Mouse (Mus musculus) midbrain, embryonic 15.5 days (tissue): ENCODE results near the gene Cnmd. TPM values are rescaled to one million over a fixed set of nuclear protein-coding genes. Genes with fewer than 3 reads are reported as not detected.

Source experiments
- ATAC-seq: fragments of 200-750 bp; cut with Nextera tagmentation; replicated peaks from 2 replicates; pipeline ENCODE4 v1.8.0; 2017; ENCODE audit warnings: moderate TSS enrichment
- H3K27ac ChIP-seq: fragments of 300-500 bp; sonication (generic); 2 replicates; pipeline ENCODE4 v1.5.1; 2015; ENCODE audit warnings: mild to moderate bottlenecking, inconsistent platforms
- H3K27me3 ChIP-seq: fragments of 300-500 bp; sonication (generic); replicated peaks from 2 replicates; pipeline ENCODE4 v1.6.1; 2015; ENCODE audit warnings: inconsistent platforms
- H3K36me3 ChIP-seq: fragments of 300-500 bp; sonication (generic); replicated peaks from 2 replicates; pipeline ENCODE4 v1.6.1; 2015; ENCODE audit warnings: inconsistent platforms
- H3K4me1 ChIP-seq: fragments of 300-500 bp; sonication (generic); 2 replicates; pipeline ENCODE4 v1.6.1; 2015; ENCODE audit warnings: inconsistent platforms
- H3K4me2 ChIP-seq: fragments of 300-500 bp; sonication (generic); 2 replicates; pipeline ENCODE4 v1.6.1; 2015; ENCODE audit warnings: inconsistent platforms, mild to moderate bottlenecking, moderate library complexity
- H3K4me3 ChIP-seq: fragments of 300-500 bp; sonication (generic); 2 replicates; pipeline ENCODE4 v1.5.1; 2015; ENCODE audit warnings: mild to moderate bottlenecking, inconsistent platforms
- H3K9ac ChIP-seq: fragments of 300-500 bp; sonication (generic); 2 replicates; pipeline ENCODE4 v1.6.1; 2015; ENCODE audit warnings: mild to moderate bottlenecking, inconsistent platforms
- H3K9me3 ChIP-seq: fragments of 300-500 bp; sonication (generic); 2 replicates; pipeline ENCODE4 v1.6.1; 2016; ENCODE audit warnings: inconsistent platforms
- WGBS: fragments of 180-500 bp; shearing (Covaris S2); methylation state at CpG from one replicate; pipeline ENCODE4 v1.1.7; 2015; ENCODE audit warnings: mixed read lengths; 5-methylcytosine and 5-hydroxymethylcytosine counted together
- polyA plus RNA-seq: library from polyadenylated mRNA; unstranded; fragments of >200 nt; fragmentation: Nextera tagmentation; extraction: Ambion mirVana; gene quantifications from 2 replicates; pipeline ENCODE4 v1.2.1, GENCODE M21; 2015

The Cnmd gene
- polyA plus RNA-seq, 1 experiment from 2014 or later: 1.9 TPM

DNA sequence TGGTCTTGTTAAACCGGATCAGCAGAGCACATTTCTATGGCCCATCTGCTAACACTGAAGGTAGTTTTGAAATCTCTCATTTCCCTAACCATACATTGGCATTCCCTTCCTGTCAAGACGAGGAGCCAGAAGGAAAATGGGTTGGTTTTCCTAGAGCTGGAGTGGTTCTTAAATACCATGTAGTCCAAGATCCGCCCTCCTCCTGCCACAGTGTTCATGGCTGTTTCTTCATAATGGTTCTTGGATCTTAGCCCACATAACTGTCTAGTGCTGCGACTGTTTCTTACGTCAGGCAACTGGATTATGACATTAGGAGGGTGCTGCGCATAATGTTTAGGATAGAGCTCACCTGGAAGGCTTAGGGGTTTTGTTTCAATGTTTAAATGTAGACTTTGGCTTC is 29.6 kb downstream of the Cnmd start:
- Histone ChIP-seq H3K4me1 (no peaks in the 10 kb centered on the region), H3K4me3 (no peak overlapping the region), H3K36me3 (peaks cover 7% of the 10 kb centered on the region; the same call in 1 of the 2 replicates), H3K9me3 (no peaks in the 10 kb centered on the region), H3K27me3 (no peaks in the 10 kb centered on the region), H3K27ac (no peak overlapping the region), H3K9ac (no peak overlapping the region), H3K4me2 (no peak overlapping the region)
- 94% methylated on average over 6 of the region's 6 CpGs for whole genome bisulfite sequencing
- ATAC-seq: no peak

DNA sequence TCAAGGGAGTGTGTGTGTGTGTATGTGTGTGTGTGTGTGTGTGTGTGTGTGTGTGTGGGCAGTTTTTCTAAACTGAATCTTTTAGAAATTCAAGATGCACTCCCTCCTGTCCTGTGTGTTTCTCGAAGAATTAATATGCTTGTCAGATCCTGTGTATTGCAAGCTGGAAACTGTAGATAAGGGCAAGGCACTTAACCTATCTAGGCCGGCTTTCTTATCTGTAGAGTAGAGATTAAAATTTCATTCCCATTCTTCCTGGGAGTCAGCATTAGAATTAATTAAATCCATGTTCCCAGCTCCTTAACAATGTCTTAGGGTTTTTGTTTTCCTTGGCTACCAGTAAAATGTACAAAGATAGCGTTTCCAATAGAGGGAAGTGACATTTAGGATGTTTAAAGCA is 40.8 kb downstream of the Cnmd start:
- H3K27me3 ChIP-seq: no peaks in the 10 kb centered on the region
- H3K9ac ChIP-seq: no peak overlapping the region
- H3K4me1 ChIP-seq: no peaks in the 10 kb centered on the region
- ATAC-seq: no peak
- no peak overlapping the region for H3K27ac ChIP-seq
- peaks cover 17% of the 10 kb centered on the region for H3K36me3 ChIP-seq
- H3K4me3 ChIP-seq: no peak overlapping the region
- WGBS: 62% methylated on average over 3 of the region's 3 CpGs
- no peak overlapping the region for H3K4me2 ChIP-seq
- no peaks in the 10 kb centered on the region for H3K9me3 ChIP-seq

DNA sequence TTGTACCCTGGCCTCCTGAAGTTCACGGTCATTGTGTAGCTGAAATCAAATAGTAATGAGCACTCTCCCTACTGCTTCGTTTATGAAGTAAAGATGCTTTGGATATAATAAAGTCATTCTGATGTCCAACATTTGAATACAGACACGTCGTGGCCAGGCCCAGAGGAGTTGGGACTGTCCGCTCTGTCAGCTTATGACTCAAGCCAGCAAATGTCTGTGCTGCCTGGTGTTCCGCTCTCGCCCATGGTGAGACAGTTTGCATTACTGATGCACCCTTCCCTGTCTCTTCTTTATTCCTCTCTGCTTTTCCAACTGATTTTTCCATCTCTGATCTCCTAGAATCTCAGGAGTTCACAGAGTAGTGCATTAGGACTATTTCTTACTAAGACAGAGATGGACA is 42.2 kb downstream of the Cnmd start:
- Histone ChIP-seq H3K36me3 (peaks cover 12% of the 10 kb centered on the region), H3K4me3 (no peak overlapping the region), H3K9ac (no peak overlapping the region), H3K27me3 (no peaks in the 10 kb centered on the region), H3K27ac (no peak overlapping the region), H3K4me2 (no peak overlapping the region), H3K9me3 (no peaks in the 10 kb centered on the region), H3K4me1 (no peaks in the 10 kb centered on the region)
- 91% methylated on average over 7 of the region's 7 CpGs for WGBS
- ATAC-seq: no peak

DNA sequence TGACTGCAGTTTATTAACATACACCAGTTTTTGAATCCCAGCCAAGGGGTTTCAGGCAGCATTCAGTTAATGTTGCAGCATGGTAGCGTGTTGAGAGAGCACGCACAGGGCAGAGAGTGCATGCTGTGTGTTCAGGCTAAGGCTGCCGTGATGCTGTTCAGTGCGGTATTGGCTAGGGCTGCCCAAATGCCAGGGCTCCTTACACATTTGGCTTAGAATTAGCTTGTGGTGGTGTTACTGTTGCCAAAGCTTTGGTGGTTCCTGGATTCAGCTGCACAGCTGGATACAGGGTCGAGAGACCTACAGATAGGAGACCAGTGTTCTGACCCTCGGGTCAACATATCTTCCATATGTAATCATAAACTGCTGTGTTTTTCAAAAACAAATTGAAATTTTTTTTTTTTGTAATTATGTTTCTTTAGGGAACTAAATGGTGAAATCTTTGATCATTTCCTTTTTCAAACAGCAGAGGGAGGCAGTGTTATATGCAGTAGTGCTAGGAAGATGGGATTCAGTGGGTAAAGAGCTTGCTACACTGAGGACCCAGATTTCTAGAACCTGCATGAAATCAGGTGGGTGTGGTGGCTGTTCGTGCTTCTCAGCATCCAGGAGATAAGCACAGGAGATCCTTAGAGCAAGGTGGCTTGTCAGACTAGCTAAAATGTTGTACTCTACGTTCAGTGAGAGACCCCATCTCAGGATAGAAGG is 44.7 kb downstream of the Cnmd start:
- WGBS: 76% methylated on average over 8 of the region's 8 CpGs
- H3K4me3 ChIP-seq: no peak overlapping the region
- no peaks in the 10 kb centered on the region for H3K9me3 ChIP-seq
- H3K27me3 ChIP-seq: no peaks in the 10 kb centered on the region
- no peak overlapping the region for H3K27ac ChIP-seq
- peak; percentile 77 for ATAC-seq
- H3K4me1 ChIP-seq: no peaks in the 10 kb centered on the region
- H3K9ac ChIP-seq: no peak overlapping the region
- H3K4me2 ChIP-seq: no peak overlapping the region
- H3K36me3 ChIP-seq: peaks cover 22% of the 10 kb centered on the region; the same call in 1 of the 2 replicates

DNA sequence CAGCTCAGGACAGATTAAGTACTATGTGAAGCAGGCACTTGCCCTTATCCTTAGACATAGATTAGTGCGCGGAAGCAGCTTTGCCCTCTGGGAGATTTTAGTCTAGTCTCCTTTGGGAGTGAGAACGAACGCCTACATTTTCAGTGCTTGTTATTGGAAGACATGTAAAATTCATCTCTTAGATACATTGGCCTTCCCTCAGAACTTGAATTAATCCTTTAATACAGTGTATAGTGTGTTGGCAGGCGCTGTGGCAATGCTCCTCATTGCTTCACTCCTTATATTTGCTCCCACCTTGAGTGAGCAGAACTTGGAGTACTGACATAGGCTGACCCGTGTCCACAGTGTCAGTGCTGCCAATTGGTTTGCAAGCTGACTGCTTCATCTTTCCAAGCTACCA is 53.7 kb downstream of the Cnmd start:
- Histone ChIP-seq H3K27me3 (no peaks in the 10 kb centered on the region), H3K9me3 (no peaks in the 10 kb centered on the region), H3K4me3 (no peak overlapping the region), H3K4me2 (no peak overlapping the region), H3K4me1 (no peaks in the 10 kb centered on the region), H3K9ac (no peak overlapping the region), H3K27ac (no peak overlapping the region), H3K36me3 (peaks cover 39% of the 10 kb centered on the region)
- ATAC-seq: no peak
- 87% methylated on average over 6 of the region's 6 CpGs for WGBS

DNA sequence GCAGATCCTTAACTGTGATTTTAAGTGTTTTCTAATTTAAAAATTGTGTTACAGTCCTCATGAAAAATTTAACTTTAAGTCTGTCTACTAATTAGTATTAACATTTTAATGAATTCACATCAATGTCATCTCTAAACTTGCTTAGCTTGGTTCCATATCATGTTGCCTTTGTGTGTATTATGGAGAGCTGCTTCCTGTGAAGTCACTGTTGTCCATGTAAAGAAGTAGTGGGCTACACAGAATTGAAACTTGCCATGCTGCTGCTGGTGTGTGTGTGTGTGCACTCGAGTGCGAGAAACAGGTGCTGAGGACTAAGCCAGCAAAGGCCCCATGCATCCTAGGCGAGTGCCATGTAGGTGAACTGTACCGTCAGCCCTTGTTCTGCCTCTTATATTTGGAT is 54.6 kb downstream of the Cnmd start:
- no peak overlapping the region for H3K4me2 ChIP-seq
- 97% methylated on average over 4 of the region's 4 CpGs for WGBS
- no peak for ATAC-seq

DNA sequence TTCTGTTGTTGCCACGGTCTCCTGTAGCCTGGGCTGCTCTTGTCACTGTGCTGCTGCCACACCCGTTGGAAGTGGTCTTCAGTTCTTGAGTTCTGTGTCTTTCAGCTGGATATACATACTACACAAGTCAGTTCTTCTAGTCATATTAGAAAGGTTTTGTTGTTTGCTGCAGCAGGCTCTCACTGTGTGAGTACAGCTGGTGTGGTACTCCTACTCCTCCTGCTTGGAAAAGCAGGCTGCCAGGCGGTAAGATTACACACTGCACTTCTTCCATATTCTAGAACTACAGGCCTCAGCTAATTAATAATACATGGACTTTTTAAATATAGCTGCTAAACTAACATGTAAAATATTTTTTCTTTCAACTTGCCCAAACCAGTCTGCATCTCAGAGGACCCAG is 55.1 kb downstream of the Cnmd start:
- Histone ChIP-seq H3K9ac (no peak overlapping the region), H3K4me2 (no peak overlapping the region), H3K4me3 (no peak overlapping the region), H3K27ac (no peak overlapping the region), H3K9me3 (no peaks in the 10 kb centered on the region), H3K27me3 (no peaks in the 10 kb centered on the region), H3K4me1 (no peaks in the 10 kb centered on the region), H3K36me3 (peaks cover 43% of the 10 kb centered on the region)
- no peak for ATAC-seq
- 96% methylated on average over 3 of the region's 3 CpGs for WGBS

More for the DNA sequence above, 54.6 kb downstream of the Cnmd start:
- Histone ChIP-seq H3K9me3 (no peaks in the 10 kb centered on the region), H3K9ac (no peak overlapping the region), H3K27ac (no peak overlapping the region), H3K4me3 (no peak overlapping the region), H3K36me3 (peaks cover 43% of the 10 kb centered on the region), H3K27me3 (no peaks in the 10 kb centered on the region), H3K4me1 (no peaks in the 10 kb centered on the region)

DNA sequence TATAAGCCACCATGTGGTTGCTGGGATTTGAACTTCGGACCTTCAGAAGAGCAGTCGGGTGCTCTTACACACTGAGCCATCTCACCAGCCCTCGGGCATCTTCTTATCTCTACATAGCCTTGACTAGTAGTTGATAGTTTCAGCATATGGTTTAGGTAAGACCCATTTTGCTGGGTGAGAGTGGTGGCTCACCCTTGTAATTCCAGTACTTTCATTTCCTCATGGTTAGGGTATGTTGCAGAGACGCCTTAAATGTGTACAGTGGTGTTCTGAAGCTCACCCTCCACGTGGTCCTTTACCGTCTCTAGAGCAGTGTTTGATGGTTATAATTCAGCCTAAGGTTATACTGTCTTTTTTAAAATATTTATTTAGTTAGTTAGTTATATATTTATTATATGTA is 55.6 kb downstream of the Cnmd start:
- no peak overlapping the region for H3K27ac ChIP-seq
- no peaks in the 10 kb centered on the region for H3K27me3 ChIP-seq
- H3K9ac ChIP-seq: no peak overlapping the region
- ATAC-seq: no peak
- 94% methylated on average over 6 of the region's 6 CpGs for WGBS
- no peaks in the 10 kb centered on the region for H3K4me1 ChIP-seq
- H3K36me3 ChIP-seq: peaks cover 39% of the 10 kb centered on the region
- no peaks in the 10 kb centered on the region for H3K9me3 ChIP-seq
- no peak overlapping the region for H3K4me3 ChIP-seq
- H3K4me2 ChIP-seq: no peak overlapping the region

DNA sequence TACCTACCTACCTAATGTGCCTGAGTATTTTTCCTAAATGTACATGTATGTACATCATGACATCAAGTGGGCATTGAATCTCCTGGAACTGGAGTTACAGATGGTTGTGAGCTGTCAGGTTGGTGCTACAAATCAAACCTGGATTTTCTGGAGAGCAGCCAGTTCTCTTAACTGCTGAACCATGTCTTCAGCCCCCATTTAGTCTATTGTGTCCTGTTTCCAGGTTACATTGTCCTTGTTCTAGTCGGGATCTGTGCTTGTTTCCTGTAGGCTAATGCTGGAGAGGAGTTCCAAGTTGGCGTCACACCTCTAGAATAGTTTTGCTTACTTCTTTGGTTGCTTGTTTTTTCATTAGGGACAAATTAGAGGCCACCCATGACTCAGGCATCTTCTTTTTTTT is 56.1 kb downstream of the Cnmd start:
- peaks cover 35% of the 10 kb centered on the region for H3K36me3 ChIP-seq
- no peaks in the 10 kb centered on the region for H3K4me1 ChIP-seq
- WGBS: 66% methylated on average over 2 of the region's 2 CpGs
- ATAC-seq: no peak
- H3K27ac ChIP-seq: no peak overlapping the region
- no peak overlapping the region for H3K9ac ChIP-seq
- no peaks in the 10 kb centered on the region for H3K9me3 ChIP-seq
- no peaks in the 10 kb centered on the region for H3K27me3 ChIP-seq
- H3K4me3 ChIP-seq: no peak overlapping the region
- H3K4me2 ChIP-seq: no peak overlapping the region

DNA sequence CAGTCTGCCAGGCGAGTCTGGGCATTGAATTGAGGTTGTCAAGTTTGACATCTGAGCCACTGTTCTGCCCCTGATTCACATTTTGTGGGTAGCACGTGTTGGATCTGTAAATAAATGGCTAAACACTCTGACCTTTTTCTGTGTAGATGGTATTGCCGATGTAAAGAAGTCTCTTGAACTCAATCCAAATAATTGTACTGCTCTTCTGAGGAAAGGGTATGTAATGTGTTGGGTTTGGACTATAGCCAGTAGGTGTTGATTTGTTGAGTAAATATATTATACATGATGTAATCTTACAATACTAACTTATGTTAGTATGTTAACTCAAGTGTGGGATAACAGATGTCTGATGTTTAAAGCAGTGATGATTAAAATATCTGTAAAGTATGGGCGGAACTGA is 65.4 kb downstream of the Cnmd start:
- Histone ChIP-seq H3K4me3 (no peak overlapping the region), H3K27me3 (no peaks in the 10 kb centered on the region), H3K36me3 (peaks cover 31% of the 10 kb centered on the region), H3K4me1 (no peaks in the 10 kb centered on the region), H3K9me3 (no peaks in the 10 kb centered on the region), H3K4me2 (no peak overlapping the region), H3K9ac (no peak overlapping the region), H3K27ac (no peak overlapping the region)
- no peak for ATAC-seq
- 88% methylated on average over 4 of the region's 4 CpGs for WGBS

DNA sequence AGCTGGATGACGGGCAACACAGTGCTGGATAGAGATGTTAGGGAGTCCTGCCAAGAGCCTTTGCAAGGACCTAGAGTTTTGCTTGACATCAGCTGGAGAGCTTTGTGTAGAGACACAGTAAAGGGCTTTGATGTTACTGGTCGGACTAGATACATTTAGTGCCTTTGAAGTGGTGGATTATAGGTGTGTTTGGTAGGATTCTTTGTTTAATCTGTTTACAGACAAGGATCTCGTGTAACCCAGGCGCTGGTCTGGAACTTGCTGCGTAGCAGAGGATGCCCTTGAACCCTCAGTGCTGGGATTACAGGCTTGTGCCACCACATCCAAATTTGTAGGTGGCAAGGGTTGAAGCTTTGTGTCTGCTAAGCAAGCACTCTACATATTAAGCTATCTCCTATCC is 67.9 kb downstream of the Cnmd start:
- Histone ChIP-seq H3K4me1 (peaks cover 11% of the 10 kb centered on the region), H3K36me3 (peaks cover 15% of the 10 kb centered on the region; the same call in 1 of the 2 replicates), H3K9me3 (no peaks in the 10 kb centered on the region), H3K4me2 (no peak overlapping the region), H3K27me3 (no peaks in the 10 kb centered on the region), H3K27ac (no peak overlapping the region), H3K4me3 (no peak overlapping the region), H3K9ac (no peak overlapping the region)
- no peak for ATAC-seq
- WGBS: 84% methylated on average over 5 of the region's 5 CpGs

DNA sequence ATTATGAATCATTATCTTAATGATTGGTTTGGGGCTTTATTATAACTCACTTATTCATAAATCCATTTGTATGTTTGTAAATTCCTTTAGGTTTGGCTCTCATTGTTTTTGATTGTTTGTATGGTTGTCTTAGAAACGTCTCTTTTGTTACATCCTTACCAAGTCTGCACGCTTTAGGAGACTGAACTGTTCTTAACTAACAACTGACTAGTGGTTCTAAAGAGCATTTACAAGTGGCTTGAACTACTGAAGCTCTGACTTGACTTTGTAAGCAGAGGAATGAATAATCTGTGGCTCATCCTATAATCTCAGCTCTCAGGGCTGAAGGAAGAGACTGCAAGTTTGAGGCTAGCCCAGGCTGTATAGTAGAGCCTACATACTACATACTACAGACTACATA is 70.4 kb downstream of the Cnmd start:
- peaks cover 9% of the 10 kb centered on the region; the same call in 1 of the 2 replicates for H3K36me3 ChIP-seq
- H3K27me3 ChIP-seq: no peaks in the 10 kb centered on the region
- no peak overlapping the region for H3K27ac ChIP-seq
- 90% methylated on average over 2 of the region's 2 CpGs for WGBS
- H3K9me3 ChIP-seq: no peaks in the 10 kb centered on the region
- H3K4me3 ChIP-seq: no peak overlapping the region
- no peak overlapping the region for H3K9ac ChIP-seq
- H3K4me1 ChIP-seq: peaks cover 24% of the 10 kb centered on the region
- no peak overlapping the region for H3K4me2 ChIP-seq
- ATAC-seq: no peak

DNA sequence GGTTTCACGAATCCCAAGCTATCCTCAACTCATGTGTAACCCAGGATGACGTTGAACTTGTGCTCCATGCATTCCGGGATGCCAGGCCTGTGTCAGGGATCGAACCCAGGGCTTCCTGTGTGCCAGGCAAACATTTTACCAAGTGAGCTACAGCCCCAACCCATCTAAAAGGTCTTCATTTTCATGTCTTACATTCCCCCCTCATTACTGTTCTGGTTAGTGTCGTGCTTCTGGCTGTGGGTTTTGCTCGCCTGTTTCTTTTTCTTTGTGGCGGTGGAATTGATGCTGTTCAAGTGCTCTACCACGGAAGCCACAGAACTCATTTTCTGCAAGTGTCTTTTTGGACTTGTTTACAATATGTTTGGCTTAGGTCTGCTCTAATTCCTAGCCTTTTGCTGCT is 71.1 kb downstream of the Cnmd start:
- H3K27ac ChIP-seq: no peak overlapping the region
- 95% methylated on average over 8 of the region's 8 CpGs for WGBS

More for the DNA sequence above, 71.1 kb downstream of the Cnmd start:
- Histone ChIP-seq H3K4me1 (peaks cover 27% of the 10 kb centered on the region), H3K9me3 (no peaks in the 10 kb centered on the region), H3K36me3 (0 out of 2 replicates have a peak, but pooled peaks cover 6% of the 10 kb centered on the region), H3K9ac (no peak overlapping the region), H3K27me3 (no peaks in the 10 kb centered on the region), H3K4me2 (no peak overlapping the region), H3K4me3 (no peak overlapping the region)
- no peak for ATAC-seq
